Mouse (Mus musculus): ENCODE measurements around the gene Mbtd1.

- no peak for TF ChIP-seq POLR2A (IDR thresholded peaks at IDR 0.05; ENCODE audit: borderline replicate concordance, extremely low read depth, low read depth, low read length)
- TF ChIP-seq CTCF (IDR thresholded peaks at IDR 0.05; ENCODE audit: insufficient read depth, low read length), result no peak
These were observed 108.9 kb downstream of the Mbtd1 start for GRCm38 (mm10) chr11:93994531-93994930.

Data from lung, adult 2 months (tissue).